Mouse (Mus musculus) left cerebral cortex, postnatal 4 days (tissue): ENCODE results near the gene Bdp1. TPM values are rescaled to one million over a fixed set of nuclear protein-coding genes. Genes with fewer than 3 reads are reported as not detected.
A peak's percentile ranks its signal among the peaks of the same experiment; 100 is the strongest.
"Not testable (repeated sequence)": the region's sequence is repeated elsewhere in the genome, so short reads cannot be mapped to it uniquely, and the experiment has no call there.

ENCODE experiments used
- DNase-seq: peaks from one replicate; pipeline ENCODE4 v3.0.0-alpha.2; 2022
- intact Hi-C: fragments of 180-260 bp; cut with DNase I; formaldehyde crosslinking; loops from one replicate; pipeline ENCODE4 v1.15.1; 2025
- total RNA-seq, 2 experiments: library from RNA; stranded (reverse); gene quantifications; 2 replicates each; pipeline ENCODE4 v1.2.3; 2021

Bdp1 gene
- total RNA-seq = 10 to 100 TPM; 46.0 to 46.1 TPM

DNA sequence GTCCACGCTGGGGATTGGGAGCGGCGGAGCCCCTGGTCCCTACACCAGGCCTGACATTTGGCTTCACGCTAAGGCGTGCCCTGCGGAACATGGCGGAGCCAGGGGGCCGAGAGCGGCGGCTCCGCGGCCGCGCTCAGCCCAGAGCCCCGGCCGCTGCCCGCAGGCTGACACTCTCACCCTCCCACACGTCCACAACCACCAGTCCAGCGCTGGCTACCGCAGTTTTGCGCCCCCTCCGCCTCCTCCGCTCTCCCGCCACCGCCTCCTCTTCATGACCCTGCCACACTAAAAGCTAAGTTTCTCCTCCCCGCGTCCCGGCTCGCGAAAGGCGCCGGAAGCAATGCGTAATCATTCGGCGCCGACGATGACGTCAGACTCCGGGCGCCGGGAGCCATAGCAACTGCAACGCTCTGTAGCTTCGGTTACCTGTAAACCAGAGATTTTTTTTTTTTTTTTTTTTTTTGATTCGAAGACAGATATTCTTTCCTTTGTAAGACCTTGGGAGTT lies at the start of gene Bdp1:
Bdp1 (minus strand) TSS at position 323 of the 507 bp plus-strand sequence.
- intact Hi-C loops = no loop called here
- peak; percentile 93 for DNase-seq

DNA sequence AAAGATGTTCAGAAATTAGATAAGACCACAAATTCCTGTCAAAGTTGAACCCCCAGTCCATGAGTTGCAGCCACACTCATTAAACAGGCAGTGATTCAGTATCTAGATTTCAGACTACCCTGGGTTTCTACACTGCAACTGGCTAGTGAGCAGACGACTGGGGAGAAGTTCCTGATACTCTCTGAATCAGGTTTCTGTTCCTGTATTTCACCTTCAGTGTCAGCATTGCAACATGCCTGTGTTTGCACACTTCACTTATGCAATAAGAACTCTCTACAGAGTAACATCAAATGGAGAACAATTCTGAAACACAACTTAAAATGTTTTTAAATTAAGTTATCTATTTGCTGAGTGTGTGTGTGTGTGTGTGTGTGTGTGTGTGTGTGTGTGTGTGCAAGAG lies 48.8 kb upstream of the Bdp1 start:
- intact Hi-C loops = no loop called here
- no peak for DNase-seq

GRCm38 (mm10) chr13:100141646-100142314 lies 37.9 kb upstream of the Bdp1 start:
- DNase-seq = no peak
- intact Hi-C loops = no loop called here

DNA sequence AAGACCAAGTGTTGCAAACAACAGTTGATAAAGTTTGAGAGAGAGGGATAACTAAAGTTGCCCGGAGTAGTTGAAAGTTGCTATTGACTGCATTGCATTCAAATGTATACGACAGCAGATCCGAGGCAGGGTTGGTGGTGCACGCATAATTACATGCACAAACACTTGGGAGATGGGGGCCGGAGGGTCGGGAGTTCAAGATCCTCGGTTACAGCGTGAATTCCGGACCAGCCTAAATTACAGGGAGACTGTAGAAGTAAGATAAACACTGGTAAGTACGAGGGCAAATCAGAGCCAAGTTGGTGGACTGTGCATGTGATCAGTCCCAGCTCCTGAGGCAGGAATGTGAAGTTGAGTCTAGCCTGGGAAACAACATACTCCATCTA lies 21.4 kb upstream of the Bdp1 start:
- intact Hi-C loops = no loop called here
- no peak for DNase-seq

DNA sequence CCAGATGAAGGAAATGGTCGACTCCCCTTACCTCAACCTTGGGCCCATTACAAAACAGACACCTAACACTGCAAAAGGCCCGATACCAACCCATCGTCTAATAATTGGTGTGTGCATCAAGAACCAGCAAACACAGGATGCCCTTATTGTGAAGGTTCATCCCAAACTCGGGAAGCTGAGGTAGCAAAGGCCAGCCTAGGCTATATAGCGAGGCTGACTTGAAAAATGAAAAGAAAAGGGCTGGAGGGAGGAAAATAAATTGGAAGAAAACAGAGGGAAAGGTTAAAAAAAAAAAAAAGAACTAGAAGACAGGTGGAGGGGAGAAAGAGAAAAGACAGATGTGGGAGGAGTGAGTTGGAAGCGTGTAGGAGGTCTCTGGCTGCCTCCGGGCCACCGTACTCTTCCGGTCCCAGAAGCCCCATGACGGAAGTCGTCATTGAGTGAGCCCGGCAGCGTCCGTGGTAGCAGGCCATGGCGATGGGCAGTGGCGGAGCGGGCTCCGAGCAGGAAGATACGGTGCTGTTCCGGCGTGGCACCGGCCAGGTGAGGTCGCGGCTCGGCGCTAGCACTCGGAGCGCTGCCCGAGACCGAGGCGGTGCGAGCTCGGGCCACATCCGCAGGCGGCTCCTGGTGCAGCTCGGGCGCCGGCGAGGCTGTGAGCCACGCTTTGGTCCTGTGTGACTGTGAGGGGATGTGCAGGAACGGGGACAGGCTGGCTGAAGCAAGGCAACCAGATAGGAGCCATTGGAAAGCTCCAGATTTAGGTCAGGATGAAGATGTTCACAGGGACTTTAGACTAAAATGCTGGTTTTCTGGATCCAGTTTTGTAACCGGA lies 20.8 kb upstream of the Bdp1 start, which contains the start of gene Smn1:
Smn1 (plus strand) TSS at position 430 of the 835 bp plus-strand sequence.
- DNase-seq = peak; percentile 92
- intact Hi-C loops = no loop called here

- intact Hi-C loops = no loop called here
- DNase-seq = no peak
Measured at GRCm38 (mm10) chr13:100123970-100124369, 20.1 kb upstream of the Bdp1 start.

DNA sequence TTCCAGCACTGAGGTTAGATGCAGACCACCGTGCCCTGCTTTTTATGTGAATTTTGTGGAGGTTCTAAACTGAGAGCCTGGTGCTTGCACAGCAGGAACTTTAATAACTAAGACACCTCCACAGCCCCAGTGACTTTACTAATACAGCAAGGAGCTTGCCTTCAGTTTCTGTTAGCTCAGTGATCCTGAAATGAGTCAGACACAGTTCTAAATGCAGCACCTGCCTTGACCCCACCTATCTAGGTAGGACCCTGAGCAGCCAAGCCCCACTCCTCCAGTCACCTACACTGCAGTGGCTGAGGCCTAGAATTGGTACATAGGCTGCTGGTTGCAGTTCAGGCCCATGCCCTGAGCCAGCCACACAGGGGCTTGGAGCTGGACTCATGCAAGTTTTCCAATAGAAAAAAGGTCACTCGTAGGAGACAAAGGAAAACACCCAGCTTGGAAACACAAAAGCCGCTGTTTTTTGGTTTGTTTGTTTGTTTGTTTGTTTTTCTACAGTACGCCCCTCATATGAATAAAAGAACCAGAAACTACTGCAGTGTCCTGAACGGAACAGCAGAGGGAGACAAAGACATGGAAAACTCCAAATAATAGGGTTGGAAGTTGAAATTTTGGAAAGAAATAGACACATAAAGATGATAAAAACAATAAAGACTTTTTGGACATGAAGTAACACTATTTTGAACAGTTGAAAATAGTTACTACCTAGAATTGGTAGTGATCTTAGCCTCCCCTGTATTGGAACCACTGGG lies 8.5 kb upstream of the Bdp1 start:
- intact Hi-C loops = no loop called here
- DNase-seq = no peak

- intact Hi-C loops = no loop called here
- peak; percentile 86 for DNase-seq
Measured at GRCm38 (mm10) chr13:100107652-100108472, 4.0 kb upstream of the Bdp1 start, which contains the start of gene Serf1. Serf1 (plus strand) TSS chr13:100108012.

DNA sequence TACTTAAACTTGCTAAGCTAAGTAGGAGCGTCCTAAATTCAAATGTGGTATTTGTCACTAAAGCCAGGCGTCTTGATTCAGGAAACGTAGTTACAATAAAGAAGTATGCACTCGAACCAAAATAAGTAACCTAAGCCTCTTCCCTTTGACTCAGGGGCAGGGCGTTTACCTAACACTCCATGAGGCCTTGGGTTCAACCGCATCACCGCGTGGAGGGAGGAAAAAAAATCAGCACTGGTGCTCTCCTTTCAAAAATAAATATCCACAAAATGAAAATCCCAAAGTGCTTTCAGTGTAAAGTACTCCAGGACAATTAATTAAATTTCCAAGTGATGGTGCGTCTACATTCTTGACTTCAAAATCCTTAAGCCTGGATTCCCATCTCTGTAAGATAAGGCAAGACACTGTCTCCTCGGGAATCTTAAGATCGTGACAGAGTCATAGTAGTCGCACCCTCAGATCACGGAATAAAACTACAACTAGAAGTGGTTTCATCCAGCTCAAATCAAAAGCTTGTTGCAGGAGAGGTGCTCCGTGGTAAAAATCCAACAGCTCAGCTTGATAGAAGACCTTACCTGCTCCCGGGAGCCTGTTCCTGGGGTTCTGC lies 715 bp downstream of the Bdp1 start:
- intact Hi-C loops = no loop called here
- no peak for DNase-seq

DNA sequence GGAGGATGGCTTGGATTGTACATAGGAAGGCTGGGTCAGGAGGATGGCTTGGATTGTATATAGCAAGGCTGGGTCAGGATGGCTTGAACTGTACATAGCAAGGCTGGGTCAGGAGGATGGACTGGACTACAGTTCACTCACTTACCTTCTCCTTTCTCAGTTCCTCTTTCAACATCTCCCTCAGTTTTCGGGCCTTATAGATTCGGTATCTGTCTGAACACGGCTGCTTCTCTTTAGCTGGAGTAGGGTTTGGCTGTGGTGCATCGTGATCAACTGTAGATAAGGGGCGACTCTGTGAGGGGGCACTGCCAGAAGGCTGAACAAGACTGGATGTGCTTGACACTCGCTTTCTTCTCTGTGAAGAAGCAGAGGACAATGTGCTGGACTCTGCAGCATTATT lies 5.1 kb downstream of the Bdp1 start:
- intact Hi-C loops = no loop called here
- DNase-seq = no peak

GRCm38 (mm10) chr13:100071473-100071872 lies 32.4 kb downstream of the Bdp1 start:
- DNase-seq = no peak
- intact Hi-C loops = no loop called here

- no peak for DNase-seq
- intact Hi-C loops = no loop called here
Measured at GRCm38 (mm10) chr13:100067821-100068220, 36.0 kb downstream of the Bdp1 start.

- no peak for DNase-seq
- intact Hi-C loops = no loop called here
Measured at GRCm38 (mm10) chr13:100063936-100064335, 39.9 kb downstream of the Bdp1 start.

DNA sequence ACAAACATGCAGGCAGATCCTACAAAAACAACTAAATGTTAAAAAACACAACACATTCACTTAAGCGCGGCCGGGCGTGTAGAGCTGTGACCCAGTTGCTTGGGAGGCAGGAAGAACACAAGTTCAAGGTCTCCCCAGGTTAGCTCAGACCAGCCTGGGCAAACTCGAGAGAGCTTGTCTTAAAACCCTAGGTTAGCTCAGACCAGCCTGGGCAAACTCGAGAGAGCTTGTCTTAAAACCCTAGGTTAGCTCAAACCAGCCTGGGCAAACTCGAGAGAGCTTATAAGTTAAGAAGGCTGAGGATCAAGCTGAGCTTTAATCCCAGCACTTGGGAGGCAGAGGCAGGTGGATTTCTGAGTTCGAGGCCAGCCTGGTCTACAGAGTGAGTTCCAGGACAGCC lies 46.1 kb downstream of the Bdp1 start:
- DNase-seq = not testable (repeated sequence)
- intact Hi-C loops = loop anchor here (10.0 kb wide), 3 partner anchors 427 to 647 kb away; no protein-coding TSS in a partner anchor

- intact Hi-C loops = no loop called here
Measured at GRCm38 (mm10) chr13:100026013-100026412, 77.9 kb downstream of the Bdp1 start.

DNA sequence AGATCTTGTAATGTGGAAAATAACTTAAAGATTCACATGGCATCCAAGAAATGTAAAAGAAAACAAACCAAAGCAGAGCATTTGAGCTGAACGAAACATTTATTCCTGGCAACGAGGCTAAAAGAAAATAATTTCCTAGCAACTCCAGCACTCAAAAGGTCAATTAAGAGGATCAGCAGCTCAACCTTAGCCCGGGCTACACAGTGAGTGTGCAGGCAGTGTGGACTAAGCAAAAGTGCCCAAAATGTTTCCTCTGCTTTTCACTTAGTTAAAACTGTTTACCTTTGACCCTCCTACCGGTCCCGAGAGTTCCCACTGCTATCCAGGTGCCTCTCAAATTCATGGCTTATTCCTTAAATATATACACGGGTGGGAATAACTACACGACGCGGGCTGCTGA lies 87.0 kb downstream of the Bdp1 start:
- intact Hi-C loops = loop anchor here (5.0 kb wide), 1 partner anchor 155 kb away; no protein-coding TSS in a partner anchor
- no peak for DNase-seq

More at GRCm38 (mm10) chr13:100026013-100026412, 77.9 kb downstream of the Bdp1 start:
- DNase-seq = no peak

DNA sequence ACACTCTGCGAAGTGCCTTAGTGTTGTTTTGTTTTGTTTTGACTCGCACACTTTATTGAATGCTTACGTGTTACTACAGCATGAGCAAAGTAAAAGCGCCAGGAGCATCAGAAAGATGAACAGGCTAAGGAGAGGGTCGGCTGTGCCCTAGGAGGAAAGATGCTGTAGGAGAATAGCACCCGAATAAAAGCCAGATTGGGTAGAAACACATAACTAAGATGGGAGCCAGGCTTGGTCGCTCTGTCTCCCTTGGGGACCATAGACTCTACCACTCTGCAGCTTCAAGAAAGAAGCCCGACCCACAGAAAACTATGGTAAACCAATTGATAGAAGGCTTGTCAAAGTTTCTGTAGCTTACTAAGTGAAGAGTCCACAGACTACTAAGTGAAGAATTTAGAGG lies 87.9 kb downstream of the Bdp1 start:
- no peak for DNase-seq
- intact Hi-C loops = loop anchor here (5.0 kb wide), 1 partner anchor 154 kb away; no protein-coding TSS in a partner anchor

GRCm38 (mm10) chr13:100014906-100015895 lies 88.7 kb downstream of the Bdp1 start, which contains the start of gene Mccc2:
Mccc2 (minus strand) TSS chr13:100015639.
- intact Hi-C loops = loop anchor here (5.0 kb wide), 1 partner anchor 153 kb away; no protein-coding TSS in a partner anchor
- peak; percentile 89 for DNase-seq
